Mouse (Mus musculus) embryonic facial prominence, embryonic 14.5 days (tissue): ENCODE data around the gene Smc4. TPM values are rescaled to one million over a fixed set of nuclear protein-coding genes. Genes with fewer than 3 reads are reported as not detected.

Source experiments
- ATAC-seq: fragments of 200-750 bp; cut with Nextera tagmentation; 2 replicates; pipeline ENCODE4 v1.8.0; 2017; ENCODE audit warnings: low read depth, moderate number of reproducible peaks, moderate TSS enrichment
- DNase-seq: peaks from one replicate; pipeline ENCODE4 v3.0.0-alpha.2; 2015; ENCODE audit warnings: low spot score
- H3K27ac ChIP-seq: fragments of 300-500 bp; sonication (generic); replicated peaks from 2 replicates; pipeline ENCODE4 v1.5.1; 2014; ENCODE audit warnings: low read depth, mild to moderate bottlenecking, low read length, moderate library complexity
- H3K27me3 ChIP-seq: fragments of 300-500 bp; sonication (generic); replicated peaks from 2 replicates; pipeline ENCODE4 v1.6.1; 2014; ENCODE audit warnings: low read length; ENCODE audit not compliant: control insufficient read depth, insufficient read depth
- H3K36me3 ChIP-seq: fragments of 300-500 bp; sonication (generic); 2 replicates; pipeline ENCODE4 v1.6.1; 2014; ENCODE audit warnings: low read length, mixed read lengths; ENCODE audit not compliant: control insufficient read depth, insufficient read depth
- H3K4me1 ChIP-seq: fragments of 300-500 bp; sonication (generic); 2 replicates; pipeline ENCODE4 v1.6.1; 2014; ENCODE audit warnings: antibody characterized with exemption, low read length; ENCODE audit not compliant: control insufficient read depth, insufficient read depth
- H3K4me2 ChIP-seq: fragments of 300-500 bp; sonication (generic); 2 replicates; pipeline ENCODE4 v1.6.1; 2014; ENCODE audit warnings: low read depth, mild to moderate bottlenecking, low read length, moderate library complexity, mixed read lengths
- H3K4me3 ChIP-seq: fragments of 300-500 bp; sonication (generic); 2 replicates; pipeline ENCODE4 v1.5.1; 2014; ENCODE audit warnings: low read depth, mild to moderate bottlenecking, low read length
- H3K9ac ChIP-seq: fragments of 300-500 bp; sonication (generic); 2 replicates; pipeline ENCODE4 v1.6.1; 2014; ENCODE audit warnings: low read depth, mild to moderate bottlenecking, low read length, moderate library complexity, mixed read lengths
- H3K9me3 ChIP-seq: fragments of 300-500 bp; sonication (generic); 2 replicates; pipeline ENCODE4 v1.6.1; 2016; ENCODE audit warnings: low read length; ENCODE audit not compliant: control insufficient read depth
- WGBS: fragments of 180-500 bp; shearing (Covaris S2); extraction: QIAGEN DNeasy Blood & Tissue Kit; methylation state at CpG from one replicate; pipeline ENCODE4 v1.1.7; 2014; 5-methylcytosine and 5-hydroxymethylcytosine counted together
- microRNA counts: library from miRNA; unstranded; fragments of <30 nt; microRNA quantifications from one replicate; lab custom pipeline; 2017
- microRNA-seq: library from miRNA; unstranded; fragments of <30 nt; microRNA quantifications from one replicate; pipeline ENCODE4, GENCODE M21; 2016; ENCODE audit warnings: borderline number of aligned reads
- polyA plus RNA-seq: library from polyadenylated mRNA; unstranded; fragments of >200 nt; fragmentation: Nextera tagmentation; extraction: Ambion mirVana; gene quantifications from 2 replicates; pipeline ENCODE4 v1.2.1, GENCODE M21; 2014

The Smc4 gene
- polyA plus RNA-seq, 1 experiment from 2014 or later = 121 TPM

DNA sequence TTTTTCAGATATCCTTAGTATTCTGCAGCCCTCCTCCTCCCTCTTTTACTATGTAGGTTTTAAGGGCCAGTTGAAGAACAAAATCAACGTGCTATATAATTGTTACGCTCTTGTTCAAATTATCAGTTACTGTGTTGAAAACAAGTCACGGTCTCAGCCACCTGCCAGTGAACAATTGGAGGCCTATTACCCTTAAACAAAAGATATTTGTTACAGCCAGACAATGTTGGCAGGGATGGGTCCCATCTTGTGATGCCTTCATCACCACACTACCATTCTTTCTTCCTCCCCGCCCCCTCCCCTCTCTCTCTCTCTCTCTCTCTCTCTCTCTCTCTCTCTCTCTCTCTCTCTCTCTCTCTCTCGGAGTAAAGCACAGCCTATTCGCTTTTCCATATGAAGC, 44.5 kb downstream of the Smc4 start:
- ATAC-seq (no peak), DNase-seq (no peak)
- 70% methylated on average over 6 of the region's 6 CpGs for WGBS
- no peak overlapping the region for H3K9ac ChIP-seq
- H3K27me3 ChIP-seq = no peaks in the 10 kb centered on the region
- no peak overlapping the region for H3K4me3 ChIP-seq
- no peak overlapping the region for H3K27ac ChIP-seq
- no peak overlapping the region for H3K4me2 ChIP-seq
- H3K9me3 ChIP-seq = no peaks in the 10 kb centered on the region
- peaks cover 8% of the 10 kb centered on the region; the same call in 1 of the 2 replicates for H3K4me1 ChIP-seq
- no peaks in the 10 kb centered on the region for H3K36me3 ChIP-seq

DNA sequence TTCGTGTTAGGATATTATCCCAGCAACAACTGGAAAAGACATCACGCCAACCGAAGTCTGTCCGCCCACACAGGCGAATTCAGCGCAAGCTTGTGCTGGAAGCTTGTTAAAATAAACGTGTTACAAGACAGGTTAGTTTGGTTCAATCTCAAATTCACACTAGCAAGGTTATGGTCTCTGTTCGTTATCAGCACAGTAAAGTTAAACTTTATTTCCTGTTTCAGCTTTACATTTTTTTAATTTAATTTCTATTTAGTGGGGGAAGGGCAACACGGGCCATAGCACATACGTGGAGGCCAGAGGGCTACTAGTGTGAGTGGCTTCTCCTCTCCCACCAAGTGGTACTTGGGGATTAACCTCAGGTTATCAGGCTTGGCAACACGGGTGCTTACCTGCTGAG, 47.4 kb downstream of the Smc4 start:
- Histone ChIP-seq H3K4me1 (no peaks in the 10 kb centered on the region), H3K9ac (no peak overlapping the region), H3K4me2 (no peak overlapping the region), H3K27ac (no peak overlapping the region), H3K9me3 (no peaks in the 10 kb centered on the region), H3K36me3 (no peaks in the 10 kb centered on the region), H3K4me3 (no peak overlapping the region), H3K27me3 (no peaks in the 10 kb centered on the region)
- no peak for DNase-seq
- no peak for ATAC-seq
- WGBS = 90% methylated on average over 11 of the region's 11 CpGs

DNA sequence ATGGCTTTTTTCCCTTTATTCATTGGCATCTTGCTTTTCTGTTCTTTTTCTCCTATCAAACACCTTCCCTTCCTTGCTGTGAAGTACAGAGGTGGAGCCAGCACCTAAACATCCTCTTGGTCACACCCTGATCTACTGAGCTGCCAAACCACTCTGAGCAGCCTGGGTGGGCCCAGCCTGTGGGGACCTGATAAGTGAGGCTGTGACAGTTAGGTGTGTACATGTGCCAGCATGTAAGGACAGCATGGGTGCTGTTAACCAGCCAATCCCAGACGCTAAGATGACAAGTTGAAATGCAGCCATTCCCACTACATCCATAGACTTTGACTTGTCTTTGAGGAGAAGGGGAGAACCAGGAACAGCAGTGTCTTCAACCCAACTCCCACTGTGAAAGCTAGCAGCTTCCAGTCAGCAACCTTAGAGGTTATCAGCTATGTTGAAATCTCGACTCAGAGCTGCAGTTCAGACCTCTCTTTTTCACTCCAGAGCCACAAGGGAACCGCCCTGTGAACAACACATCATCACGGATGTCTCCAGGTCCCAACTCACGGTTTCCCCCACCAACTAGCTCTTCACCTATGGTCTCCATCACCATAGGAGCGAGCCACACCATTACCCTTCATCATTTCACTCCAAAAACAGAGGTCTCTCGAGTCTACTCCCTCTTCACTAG, 50.4 kb downstream of the Smc4 start:
- H3K4me3 ChIP-seq = no peak overlapping the region
- H3K9ac ChIP-seq = no peak overlapping the region
- DNase-seq (peak; percentile 33), ATAC-seq (no peak)
- WGBS = 79% methylated on average over 7 of the region's 7 CpGs
- no peaks in the 10 kb centered on the region for H3K27me3 ChIP-seq
- H3K36me3 ChIP-seq = no peaks in the 10 kb centered on the region
- H3K9me3 ChIP-seq = no peaks in the 10 kb centered on the region
- no peak overlapping the region for H3K27ac ChIP-seq
- H3K4me2 ChIP-seq = no peak overlapping the region
- no peaks in the 10 kb centered on the region for H3K4me1 ChIP-seq

DNA sequence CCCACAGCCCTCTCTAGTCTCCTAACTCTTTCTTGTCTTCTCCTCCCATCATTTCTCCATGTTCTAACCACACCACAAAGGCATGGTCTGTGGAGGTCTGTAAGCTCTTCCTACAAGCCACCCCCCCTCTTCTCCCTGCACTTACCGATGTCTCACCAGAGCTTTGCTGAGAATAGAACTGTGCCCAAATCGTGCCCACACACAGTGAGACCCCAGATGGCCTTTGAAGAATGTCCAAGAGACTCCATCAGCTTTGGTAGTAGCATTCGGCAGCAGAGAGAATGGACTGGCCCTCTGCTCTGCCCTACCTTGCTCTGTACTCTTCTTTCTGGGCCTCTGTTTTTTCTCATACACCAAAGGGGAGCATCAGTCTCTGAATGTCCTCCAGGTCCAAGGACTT, 51.3 kb downstream of the Smc4 start:
- no peak overlapping the region for H3K4me3 ChIP-seq
- H3K36me3 ChIP-seq = no peaks in the 10 kb centered on the region
- no peaks in the 10 kb centered on the region for H3K27me3 ChIP-seq
- DNase-seq (no peak), ATAC-seq (no peak)
- no peaks in the 10 kb centered on the region for H3K4me1 ChIP-seq
- 89% methylated on average over 3 of the region's 3 CpGs for WGBS
- H3K4me2 ChIP-seq = no peak overlapping the region
- no peaks in the 10 kb centered on the region for H3K9me3 ChIP-seq
- H3K9ac ChIP-seq = no peak overlapping the region
- H3K27ac ChIP-seq = no peak overlapping the region

DNA sequence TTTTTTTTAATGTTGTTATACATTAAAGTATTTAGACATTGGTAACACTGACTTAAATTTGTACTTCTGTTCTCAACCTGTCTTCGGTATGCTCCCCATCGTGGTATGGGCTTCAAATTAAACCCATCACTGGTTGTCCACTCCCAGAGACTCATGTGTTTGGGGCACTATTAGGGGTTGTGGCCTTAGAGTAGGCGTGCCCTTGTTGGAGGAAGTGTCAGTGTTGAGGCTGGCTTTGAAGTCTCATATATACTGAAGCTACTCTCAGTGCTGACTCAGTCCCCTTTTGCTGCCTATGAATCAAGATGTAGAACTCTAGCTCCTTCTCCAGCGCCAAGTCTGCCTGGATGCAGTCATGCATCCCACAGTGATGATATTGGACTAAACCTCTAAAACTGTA, 56.1 kb downstream of the Smc4 start:
- Histone ChIP-seq H3K9me3 (no peaks in the 10 kb centered on the region), H3K27ac (no peak overlapping the region), H3K9ac (no peak overlapping the region), H3K27me3 (no peaks in the 10 kb centered on the region), H3K4me1 (no peaks in the 10 kb centered on the region), H3K4me2 (no peak overlapping the region), H3K36me3 (no peaks in the 10 kb centered on the region), H3K4me3 (no peak overlapping the region)
- WGBS = 91% methylated on average over 4 of the region's 4 CpGs
- no peak for DNase-seq
- ATAC-seq = no peak

DNA sequence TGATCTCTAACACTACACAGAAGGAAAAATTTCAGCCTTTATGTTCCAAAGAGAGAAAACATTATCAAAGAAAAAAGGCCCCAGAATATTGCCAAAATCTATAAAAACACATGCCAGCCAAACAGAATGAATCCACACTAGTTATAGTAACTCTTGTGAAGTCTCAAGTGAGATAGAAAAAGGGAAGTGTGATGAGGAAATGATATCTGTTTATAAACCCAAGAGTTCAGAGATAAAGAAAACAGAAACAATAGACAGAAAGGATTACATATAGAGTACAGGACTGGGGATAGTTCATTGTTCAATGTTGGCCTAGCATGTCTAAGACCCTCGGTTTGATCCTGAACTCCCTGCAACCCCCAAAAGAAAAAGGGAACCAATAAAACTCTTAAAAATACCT, 58.2 kb downstream of the Smc4 start:
- Histone ChIP-seq H3K27me3 (no peaks in the 10 kb centered on the region), H3K27ac (no peak overlapping the region), H3K9ac (no peak overlapping the region), H3K9me3 (no peaks in the 10 kb centered on the region), H3K36me3 (no peaks in the 10 kb centered on the region), H3K4me3 (no peak overlapping the region), H3K4me2 (no peak overlapping the region), H3K4me1 (no peaks in the 10 kb centered on the region)
- no peak for DNase-seq
- 100% methylated on average over 1 of the region's 1 CpGs for WGBS
- ATAC-seq = no peak

DNA sequence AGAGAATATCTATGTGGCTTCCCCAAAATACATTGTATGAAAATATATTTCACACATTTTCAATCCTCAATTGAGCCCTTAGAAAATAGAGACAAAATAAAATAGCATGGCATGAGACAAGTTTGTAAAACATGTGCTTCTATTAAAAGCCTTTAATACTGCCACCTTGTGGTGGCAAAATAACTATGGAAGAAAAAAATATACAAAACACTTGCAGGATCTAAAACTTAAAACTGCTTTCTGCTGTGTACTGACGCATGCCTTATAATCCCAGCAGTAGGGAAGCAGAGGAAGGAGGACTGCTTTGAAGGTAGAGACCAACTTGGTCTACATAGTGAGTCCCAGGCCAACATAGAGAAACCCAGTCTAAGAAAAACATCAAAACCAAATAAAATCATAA, 59.5 kb downstream of the Smc4 start:
- no peak for ATAC-seq
- DNase-seq = peak; percentile 65

More for the DNA sequence above, 59.5 kb downstream of the Smc4 start:
- no peak overlapping the region for H3K27ac ChIP-seq
- no peaks in the 10 kb centered on the region for H3K4me1 ChIP-seq
- H3K4me2 ChIP-seq = no peak overlapping the region
- H3K27me3 ChIP-seq = no peaks in the 10 kb centered on the region
- no peak overlapping the region for H3K4me3 ChIP-seq
- WGBS = 31% methylated on average over 1 of the region's 1 CpGs
- H3K9me3 ChIP-seq = no peaks in the 10 kb centered on the region
- H3K36me3 ChIP-seq = no peaks in the 10 kb centered on the region
- no peak overlapping the region for H3K9ac ChIP-seq

MicroRNAs encoded within 50 kb of the gene (microRNA counts, 519-probe panel; counts per million panel counts)
- microRNA mmu-miR-15b (lab: Ali Mortazavi, UCI) = 4,014 counts per million, percentile 93 among the panel's probes with 10 or more counts

Small RNAs within 50 kb of the gene (microRNA-seq; reads per million reads assigned to microRNA genes)
- gene Mir15b (917 reads per million, percentile 75 among the genes with 10 or more reads in this experiment), gene Mir16-2 (763 reads per million, percentile 72 among the genes with 10 or more reads in this experiment)

Other genes starting within 250 kb of the Smc4 start
- gene 1110032F04Rik, start 135.2 kb upstream of the Smc4 start, polyA plus RNA-seq = 1.1 and 1.7 TPM in 2 replicates
- gene Ift80, start 168 bp upstream of the Smc4 start, polyA plus RNA-seq = 17.5 and 18.3 TPM in 2 replicates
- gene Trim59, start 40.0 kb downstream of the Smc4 start, polyA plus RNA-seq = 75.9 and 86.7 TPM in 2 replicates
- gene Kpna4, start 122.4 kb downstream of the Smc4 start, polyA plus RNA-seq = 34.8 and 35.5 TPM in 2 replicates
- gene Arl14, start 217.7 kb downstream of the Smc4 start, polyA plus RNA-seq = not detected in 2 replicates